Mouse (Mus musculus) forelimb bud, embryonic 11.5 days (tissue): Measurements from ENCODE around the gene Tmem255a.

Experiments used
- DNase-seq: peaks from one replicate; pipeline ENCODE4 v3.0.0-alpha.2; 2012; ENCODE audit warnings: low read depth, low spot score

The Tmem255a gene

GRCm38 (mm10) chrX:38166592-38166991 lies 85.6 kb downstream of the Tmem255a start:
- no peak for DNase-seq

- no peak for DNase-seq
Observed at GRCm38 (mm10) chrX:38166064-38166463, 86.2 kb downstream of the Tmem255a start.

- no peak for DNase-seq
Observed at GRCm38 (mm10) chrX:38165315-38165714, 86.9 kb downstream of the Tmem255a start.

- DNase-seq: no peak
Observed at GRCm38 (mm10) chrX:38159097-38159496, 93.1 kb downstream of the Tmem255a start.
